Mouse (Mus musculus) spleen, adult 2 months (tissue): ENCODE results near the gene Dach2.

ENCODE experiments used
- CTCF ChIP-seq: fragments of 200-500 bp; IDR thresholded peaks from 2 replicates; pipeline ENCODE4 v1.5.1; 2011; ENCODE audit warnings: mild to moderate bottlenecking, inconsistent platforms; ENCODE audit not compliant: insufficient read depth, insufficient read length, insufficient replicate concordance; ENCODE audit errors: extremely low read depth
- POLR2A ChIP-seq: fragments of 200-500 bp; IDR thresholded peaks from 2 replicates; pipeline ENCODE4 v1.6.1; 2011; ENCODE audit warnings: low read depth, low read length, inconsistent platforms

DNA sequence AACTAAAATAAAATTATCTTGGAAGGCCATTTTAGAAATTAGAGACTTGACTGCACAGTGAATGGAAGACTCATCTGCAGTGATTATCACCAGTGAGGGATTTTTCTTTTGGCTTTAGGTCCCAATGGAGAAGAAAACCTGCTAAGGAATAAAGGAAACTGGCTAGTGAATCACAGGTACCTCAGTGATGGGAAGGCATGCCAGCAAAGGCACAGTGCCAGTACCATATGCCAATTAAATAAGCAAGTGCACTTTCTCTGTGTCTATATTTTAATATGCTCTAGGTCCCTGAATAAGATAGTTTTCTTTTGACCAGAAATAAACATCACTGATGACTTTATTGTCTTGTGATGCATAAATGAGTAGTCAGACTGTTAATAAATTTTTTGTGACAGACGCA, 184.8 kb downstream of the Dach2 start:
- no peak for TF ChIP-seq POLR2A
- TF ChIP-seq CTCF, result no peak
